Mouse (Mus musculus) megakaryocyte-erythroid progenitor cell, adult 5-6 weeks (primary cell): ENCODE results near the gene Ints7. TPM values are rescaled to one million over a fixed set of nuclear protein-coding genes. Genes with fewer than 3 reads are reported as not detected.

Experiments used
- ATAC-seq: replicated peaks from 2 replicates; pipeline ENCODE4 v1.8.0; 2016; ENCODE audit warnings: mild to moderate bottlenecking, inconsistent platforms; ENCODE audit not compliant: severe bottlenecking, poor library complexity, low FRiP score, low TSS enrichment
- total RNA-seq, 2 experiments: library from RNA; stranded (forward) in 1 of 2; stranded (reverse) in 1 of 2; fragments of 200-1000, 215-1000 nt in 1 of 2; fragments of >200 nt in 1 of 2; fragmentation: Nextera tagmentation in 1 of 2; gene quantifications; 2 replicates each; pipeline ENCODE4 v1.2.3; 2014 to 2017

The Ints7 gene
- total RNA-seq, 2 experiments from 2014 or later = 74.9 to 79.8 TPM

- no peak for ATAC-seq
Observed at GRCm38 (mm10) chr1:191579524-191579923, 4.1 kb downstream of the Ints7 start.

- ATAC-seq = no peak
Observed at GRCm38 (mm10) chr1:191581641-191582040, 6.2 kb downstream of the Ints7 start.

- ATAC-seq = no peak
Observed at GRCm38 (mm10) chr1:191583836-191584235, 8.4 kb downstream of the Ints7 start.

DNA sequence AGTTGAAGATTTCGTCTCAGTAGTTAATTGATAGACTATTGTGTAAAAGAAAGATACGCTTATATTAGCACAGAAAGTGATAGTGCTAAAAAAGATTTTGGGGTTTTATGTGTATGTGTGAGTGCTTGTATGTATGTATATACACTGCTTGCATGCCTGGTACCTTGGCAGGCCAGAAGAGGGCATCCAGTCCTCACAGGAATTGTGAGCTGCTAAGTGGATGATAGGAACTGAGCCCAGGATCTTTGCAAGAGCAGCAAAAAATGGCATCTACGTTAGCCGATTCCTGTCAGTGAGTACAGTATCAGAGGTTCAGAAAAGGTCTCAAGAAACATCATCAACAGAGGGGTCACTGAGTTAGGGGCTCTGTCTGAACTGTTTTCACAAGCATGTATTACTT is 9.0 kb downstream of the Ints7 start:
- no peak for ATAC-seq

DNA sequence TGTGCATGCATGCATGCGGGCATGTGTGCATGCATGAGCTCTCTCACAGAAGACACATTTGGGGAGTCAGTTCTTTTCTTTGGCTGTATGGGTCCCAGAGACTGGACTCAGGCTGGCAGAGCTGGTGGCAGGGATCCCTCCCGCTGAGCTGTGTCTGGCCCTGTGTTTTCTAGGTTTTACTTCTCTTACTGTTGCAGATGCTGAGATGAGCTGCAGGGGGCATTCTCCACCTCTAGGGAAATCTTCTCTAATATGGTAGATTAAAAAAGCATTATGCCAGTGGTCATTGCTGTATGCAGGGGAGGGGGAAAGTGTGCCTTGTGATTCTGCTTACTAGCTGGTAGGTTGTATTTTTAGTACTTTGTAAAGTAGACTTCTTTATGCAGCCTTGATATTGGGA is 10.3 kb downstream of the Ints7 start:
- ATAC-seq = no peak

DNA sequence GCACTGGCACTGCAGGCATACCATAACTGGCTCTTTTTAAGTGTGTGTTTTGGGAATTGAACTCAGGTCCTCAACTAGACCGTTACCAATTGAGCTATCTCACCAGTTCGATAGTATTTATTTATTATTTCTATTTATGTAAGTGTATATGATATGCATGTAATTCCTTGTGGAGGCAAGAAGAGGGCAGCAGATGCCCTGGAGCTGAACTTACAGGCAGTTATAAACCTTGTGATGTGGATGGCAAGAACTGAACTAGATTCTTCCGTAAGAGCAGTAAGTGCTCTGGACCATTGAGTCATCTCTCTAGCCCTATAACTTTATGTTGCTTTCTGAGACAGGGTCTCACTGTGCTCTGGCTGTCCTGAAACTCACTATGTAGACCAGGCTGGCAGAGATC is 11.6 kb downstream of the Ints7 start:
- ATAC-seq = no peak

GRCm38 (mm10) chr1:191588749-191589148 is 13.3 kb downstream of the Ints7 start:
- no peak for ATAC-seq

DNA sequence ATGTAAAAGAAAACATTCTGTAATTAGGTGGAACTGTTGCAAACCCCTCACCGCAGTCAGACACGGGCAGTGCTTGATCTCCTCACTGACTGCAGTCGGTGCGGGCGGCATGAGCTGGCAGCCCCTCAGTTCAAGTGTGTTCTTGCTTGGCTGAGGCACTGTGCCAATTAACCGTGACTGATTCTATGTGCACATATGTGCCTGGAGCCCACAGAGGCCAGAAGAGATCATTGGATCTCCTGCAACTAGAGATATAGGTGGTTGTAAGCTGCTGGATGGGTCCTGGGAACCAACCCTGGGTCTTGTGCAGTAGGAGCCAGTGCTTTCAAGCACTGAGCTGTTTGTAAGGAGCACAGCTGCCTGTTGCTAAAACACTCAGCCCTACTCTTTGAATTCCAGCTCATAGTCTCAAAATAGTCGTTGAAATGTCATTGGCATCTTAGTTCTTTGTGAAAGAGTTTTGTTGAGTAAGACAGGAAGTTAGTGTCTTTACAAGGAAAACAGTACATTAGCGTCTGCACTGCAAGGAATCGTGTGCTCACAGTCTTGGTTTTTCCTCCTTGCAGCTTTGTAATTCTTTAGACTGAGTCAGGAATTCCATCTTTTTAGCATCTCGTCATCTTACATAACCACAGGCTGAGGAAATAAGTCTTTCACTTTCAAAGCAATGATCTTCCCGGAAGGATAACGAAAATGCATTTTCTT is 16.7 kb downstream of the Ints7 start:
- no peak for ATAC-seq

- no peak for ATAC-seq
Observed at GRCm38 (mm10) chr1:191596076-191596475, 20.6 kb downstream of the Ints7 start.

- ATAC-seq = no peak
Observed at GRCm38 (mm10) chr1:191599210-191599609, 23.8 kb downstream of the Ints7 start.

GRCm38 (mm10) chr1:191604690-191605089 is 29.3 kb downstream of the Ints7 start:
- ATAC-seq = no peak

DNA sequence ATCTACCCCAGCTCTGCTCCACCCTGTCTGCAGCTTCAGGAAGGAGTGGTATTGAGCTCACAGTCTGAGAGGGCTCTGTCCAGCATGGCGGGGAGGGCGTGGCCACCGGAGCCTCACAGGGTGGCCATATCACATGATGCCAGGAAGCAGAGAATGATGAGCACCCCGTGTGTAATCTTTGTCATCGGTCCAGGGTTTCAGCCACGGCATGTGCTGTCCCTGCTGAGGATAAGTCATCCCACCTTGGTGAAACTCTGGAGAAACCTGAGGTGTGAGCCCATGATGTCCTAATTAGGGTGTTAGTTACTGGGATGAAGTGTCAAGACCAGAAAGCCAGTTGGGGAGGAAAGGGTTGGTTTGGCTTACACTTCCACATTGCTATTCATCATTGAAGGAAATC is 33.6 kb downstream of the Ints7 start:
- ATAC-seq = no peak

GRCm38 (mm10) chr1:191609578-191609977 is 34.1 kb downstream of the Ints7 start:
- ATAC-seq = no peak

GRCm38 (mm10) chr1:191610357-191610756 is 34.9 kb downstream of the Ints7 start:
- no peak for ATAC-seq

GRCm38 (mm10) chr1:191611686-191612085 is 36.2 kb downstream of the Ints7 start:
- no peak for ATAC-seq

- no peak for ATAC-seq
Observed at GRCm38 (mm10) chr1:191612877-191613276, 37.4 kb downstream of the Ints7 start.

DNA sequence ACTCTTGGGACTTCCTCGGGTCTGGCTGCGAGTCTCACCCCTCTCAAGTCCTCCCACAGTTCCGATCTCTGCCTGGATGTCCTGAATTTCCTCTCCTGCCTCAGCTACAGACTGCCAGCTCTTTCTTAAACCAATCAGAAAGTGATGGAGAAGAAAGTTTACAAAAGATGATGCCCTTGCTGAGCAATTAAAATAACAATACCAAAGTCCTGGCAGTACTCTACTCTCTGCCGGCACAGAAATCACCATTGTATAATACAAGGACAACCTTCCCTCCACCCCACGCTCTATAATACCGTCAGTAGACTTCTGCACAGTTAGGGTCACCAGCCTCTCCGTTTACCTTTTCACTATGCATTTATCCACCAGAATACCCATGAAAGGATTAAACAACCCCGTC is 40.8 kb downstream of the Ints7 start:
- ATAC-seq = no peak

DNA sequence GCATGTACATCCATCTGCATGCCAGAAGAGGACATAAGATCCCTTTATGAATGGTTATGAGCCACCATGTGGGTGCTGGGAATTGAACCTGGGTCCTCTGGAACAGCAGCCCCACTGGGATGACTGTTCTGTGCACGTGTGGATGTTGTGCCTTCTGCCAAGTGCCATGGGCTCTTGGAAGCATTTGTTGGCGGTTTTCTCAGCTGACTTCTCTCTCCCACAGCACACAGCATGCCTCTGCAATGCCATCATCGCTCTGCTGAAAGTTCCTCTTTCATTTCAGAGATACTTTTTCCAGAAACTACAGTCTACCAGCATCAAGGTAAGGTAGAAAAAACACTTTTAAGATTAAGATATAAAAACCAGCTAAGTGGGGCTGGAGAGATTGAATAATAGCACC is 42.2 kb downstream of the Ints7 start:
- no peak for ATAC-seq

- no peak for ATAC-seq
Observed at GRCm38 (mm10) chr1:191618067-191618766, 42.8 kb downstream of the Ints7 start.

- no peak for ATAC-seq
Observed at GRCm38 (mm10) chr1:191621096-191621495, 45.7 kb downstream of the Ints7 start.

DNA sequence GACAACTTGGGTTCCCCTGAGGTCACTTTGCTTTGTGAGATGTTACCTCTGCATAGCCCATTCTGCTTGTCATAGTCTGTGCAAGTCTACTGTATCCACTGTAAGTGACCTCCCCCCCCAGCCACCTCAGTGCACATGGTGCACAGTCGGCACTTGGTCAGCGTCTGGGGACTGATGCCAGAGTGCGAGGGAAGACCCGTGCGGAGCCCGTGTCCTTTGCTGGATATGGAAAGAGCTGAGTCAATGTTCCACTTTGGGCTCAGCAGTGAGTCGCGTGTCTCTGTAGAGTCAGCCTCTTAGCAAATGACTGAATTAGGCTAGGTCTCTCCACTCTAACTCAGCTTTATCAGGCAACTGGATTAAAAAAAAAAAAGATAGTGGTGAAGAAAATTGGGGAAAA is 47.4 kb downstream of the Ints7 start:
- ATAC-seq = no peak
